ENCODE assay signal across 15 mouse cellular contexts in the genomic region with DNA sequence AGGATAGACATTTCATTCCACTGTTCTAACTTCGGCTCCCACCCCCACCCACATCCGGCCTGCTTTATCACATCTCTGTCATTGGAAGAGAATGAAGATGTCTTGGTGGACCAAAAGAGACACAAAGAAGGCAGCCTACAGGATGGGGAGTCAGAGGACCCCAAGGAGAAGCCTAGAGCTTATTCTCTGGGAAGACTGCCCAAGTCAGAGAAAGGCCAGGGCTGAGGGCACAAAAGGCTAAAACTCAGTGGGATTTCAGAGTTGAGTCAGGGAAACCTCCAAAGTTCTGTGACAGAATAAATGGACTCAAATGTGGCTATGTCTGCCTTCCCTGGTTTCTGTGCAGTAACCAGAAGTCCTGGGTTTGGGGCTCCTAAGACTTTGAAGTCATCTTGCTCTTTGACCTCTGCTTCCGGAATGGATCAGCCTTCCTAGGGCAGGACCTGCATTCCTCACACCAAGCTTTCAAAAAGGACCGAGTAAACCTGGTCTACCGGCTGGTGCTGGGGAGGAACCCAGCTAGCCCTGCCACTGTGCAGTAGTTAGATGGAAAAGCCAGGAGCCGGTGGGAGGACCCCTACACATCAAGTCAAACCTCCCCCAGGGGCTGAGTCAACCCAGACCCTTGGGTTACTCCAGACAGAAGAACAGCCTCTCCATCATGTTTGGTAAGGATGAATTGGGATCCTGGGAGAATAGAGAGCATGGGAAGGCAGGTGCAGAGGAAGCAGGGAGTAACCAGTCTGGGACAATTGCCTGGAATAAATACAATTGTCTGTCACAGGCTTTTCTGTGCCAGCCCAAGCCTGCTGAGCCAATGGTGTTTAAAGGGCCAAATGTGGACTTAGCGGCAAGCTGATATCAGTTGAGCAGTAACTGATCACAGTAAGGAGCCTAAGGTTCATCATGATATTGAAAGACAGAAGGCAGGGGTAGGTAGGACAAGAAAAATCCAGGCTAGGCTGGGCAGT.
DNase-seq lines count a peak whose midpoint lies in the region; ATAC-seq and TF ChIP-seq lines count a peak whose summit lies in the region.
"Had no signal": no experiment of that assay in that cellular context is flagged by ENCODE, and none has a peak within 500 bp of the region (broad histone marks: within the 10 kb centered on the region; RNA-seq: fewer than 3 reads in every experiment).

No protein-coding gene starts in this region.

- 59% methylated on average over 7 of the region's 7 CpGs for WGBS in heart, postnatal 0 days
- WGBS in heart, embryonic 12.5 days = 64% methylated on average over 7 of the region's 7 CpGs
- 77% methylated on average over 7 of the region's 7 CpGs for WGBS in neural tube, embryonic 15.5 days

- no peak overlapping the region for H3K9ac ChIP-seq in heart, postnatal 0 days (replicated peaks; ENCODE audit: low read depth, low read length)
- no peak overlapping the region for H3K9ac ChIP-seq in heart, embryonic 12.5 days
- no peak overlapping the region for H3K9ac ChIP-seq in neural tube, embryonic 15.5 days (replicated peaks)
- H3K9ac ChIP-seq: embryonic facial prominence, embryonic 15.5 days; forebrain, embryonic 12.5 days; liver, embryonic 12.5 days had no signal

- no peak overlapping the region for H3K4me2 ChIP-seq in heart, postnatal 0 days (ENCODE audit: low read depth, low read length)
- no peak overlapping the region for H3K4me2 ChIP-seq in heart, embryonic 12.5 days
- H3K4me2 ChIP-seq in neural tube, embryonic 15.5 days = no peak overlapping the region
- H3K4me2 ChIP-seq: embryonic facial prominence, embryonic 15.5 days; forebrain, embryonic 12.5 days; liver, embryonic 12.5 days had no signal

- peak overlapping the region; percentile 14; the same call in 1 of the 2 replicates for H3K27ac ChIP-seq in heart, postnatal 0 days (ENCODE audit: low read depth)
- H3K27ac ChIP-seq in heart, embryonic 12.5 days (ENCODE audit: poor library complexity, severe bottlenecking) = no peak overlapping the region
- no peak overlapping the region for H3K27ac ChIP-seq in neural tube, embryonic 15.5 days (replicated peaks)
- H3K27ac ChIP-seq: embryonic facial prominence, embryonic 15.5 days; forebrain, embryonic 12.5 days; layer of hippocampus, adult 2 months; liver, embryonic 12.5 days had no signal

- no peaks in the 10 kb centered on the region for H3K27me3 ChIP-seq in heart, postnatal 0 days (ENCODE audit: control insufficient read depth, insufficient read depth, low read length)
- H3K27me3 ChIP-seq in heart, embryonic 12.5 days (replicated peaks) = no peaks in the 10 kb centered on the region
- H3K27me3 ChIP-seq in neural tube, embryonic 15.5 days (replicated peaks) = no peaks in the 10 kb centered on the region
- H3K27me3 ChIP-seq: embryonic facial prominence, embryonic 15.5 days; forebrain, embryonic 12.5 days had no signal

- no peaks in the 10 kb centered on the region for H3K9me3 ChIP-seq in heart, postnatal 0 days (replicated peaks; ENCODE audit: control insufficient read depth, low read length)
- no peaks in the 10 kb centered on the region for H3K9me3 ChIP-seq in heart, embryonic 12.5 days (replicated peaks)
- H3K9me3 ChIP-seq in neural tube, embryonic 15.5 days (replicated peaks) = no peaks in the 10 kb centered on the region
- H3K9me3 ChIP-seq: embryonic facial prominence, embryonic 15.5 days; forebrain, embryonic 12.5 days; G1E; liver, embryonic 12.5 days had no signal

- TF ChIP-seq EP300 in heart, postnatal 0 days (IDR thresholded peaks at IDR 0.05; ENCODE audit: low read depth) = no peak

- no peak for DNase-seq in heart, postnatal 0 days (ENCODE audit: low spot score)
- DNase-seq in adipocyte (ENCODE audit: low spot score) = peak; percentile 58
- DNase-seq in cerebellum, adult 11-12 months = peak; percentile 44
- peak; percentile 55 for DNase-seq in cerebellum, postnatal 36 days
- DNase-seq in lung, adult 18-20 months = no peak
- DNase-seq: adrenal gland, postnatal 14 days; heart, postnatal 4 days; right cerebral cortex, postnatal 25 days had no signal

- no peaks in the 10 kb centered on the region for H3K36me3 ChIP-seq in heart, postnatal 0 days (replicated peaks; ENCODE audit: control insufficient read depth, insufficient read depth, low read length)
- H3K36me3 ChIP-seq in heart, embryonic 12.5 days = no peaks in the 10 kb centered on the region
- no peaks in the 10 kb centered on the region for H3K36me3 ChIP-seq in neural tube, embryonic 15.5 days
- H3K36me3 ChIP-seq: embryonic facial prominence, embryonic 15.5 days; forebrain, embryonic 12.5 days; G1E; liver, embryonic 12.5 days had no signal

- H3K4me1 ChIP-seq in heart, postnatal 0 days (ENCODE audit: control insufficient read depth, insufficient read depth) = peaks cover 26% of the 10 kb centered on the region
- H3K4me1 ChIP-seq in heart, embryonic 12.5 days (replicated peaks) = peaks cover 41% of the 10 kb centered on the region
- peaks cover 20% of the 10 kb centered on the region; the same call in 1 of the 2 replicates for H3K4me1 ChIP-seq in neural tube, embryonic 15.5 days

- no peak for ATAC-seq in heart, postnatal 0 days (ENCODE audit: insufficient read depth, low read depth)
- no peak for ATAC-seq in heart, embryonic 12.5 days (ENCODE audit: insufficient number of reproducible peaks, low FRiP score)
- ATAC-seq in neural tube, embryonic 15.5 days (ENCODE audit: low FRiP score) = no peak
- ATAC-seq: liver, embryonic 12.5 days had no signal

- no peak overlapping the region for H3K4me3 ChIP-seq in heart, postnatal 0 days (ENCODE audit: low read depth, low read length)
- H3K4me3 ChIP-seq in heart, embryonic 12.5 days = no peak overlapping the region
- no peak overlapping the region for H3K4me3 ChIP-seq in neural tube, embryonic 15.5 days (replicated peaks)
- H3K4me3 ChIP-seq: embryonic facial prominence, embryonic 15.5 days; forebrain, embryonic 12.5 days; layer of hippocampus, adult 2 months; liver, embryonic 12.5 days had no signal

- TF ChIP-seq CTCF in heart, postnatal 0 days (IDR thresholded peaks at IDR 0.05; ENCODE audit: low read depth) = no peak

Comparison
In these comparisons a context has a peak if more than half of its experiments do, and no peak if none do; other contexts are left out.
1. DNase-seq: peak in adipocyte (single experiment), cerebellum, adult 11-12 months (single experiment) and cerebellum, postnatal 36 days (2 of 2); none in heart, postnatal 0 days (single experiment) and lung, adult 18-20 months (0 of 2).